Mouse (Mus musculus) testis, adult 2 months (tissue): ENCODE measurements around the gene Ankfn1. TPM values are rescaled to one million over a fixed set of nuclear protein-coding genes. Genes with fewer than 3 reads are reported as not detected.

Source experiments
- H3K27ac ChIP-seq: fragments of 200-500 bp; 2 replicates; pipeline ENCODE4 v1.5.1; 2012; ENCODE audit warnings: low read depth, low read length; ENCODE audit not compliant: control insufficient read depth, insufficient read depth
- H3K27me3 ChIP-seq: fragments of 200-500 bp; 2 replicates; pipeline ENCODE4 v1.6.1; 2012; ENCODE audit warnings: mild to moderate bottlenecking, low read length, moderate library complexity; ENCODE audit not compliant: control insufficient read depth, insufficient read depth
- H3K36me3 ChIP-seq: fragments of 200-500 bp; 2 replicates; pipeline ENCODE4 v1.6.1; 2012; ENCODE audit warnings: mild to moderate bottlenecking, low read length; ENCODE audit not compliant: control insufficient read depth, insufficient read depth
- H3K4me1 ChIP-seq: fragments of 200-500 bp; 2 replicates; pipeline ENCODE4 v1.6.1; 2012; ENCODE audit warnings: low read length; ENCODE audit not compliant: control insufficient read depth, insufficient read depth
- H3K4me3 ChIP-seq: fragments of 200-500 bp; 2 replicates; pipeline ENCODE4 v1.5.1; 2012; ENCODE audit warnings: low read depth, mild to moderate bottlenecking, low read length, moderate library complexity, mixed read lengths; ENCODE audit not compliant: control insufficient read depth
- CTCF ChIP-seq: fragments of 200-500 bp; IDR thresholded peaks from 2 replicates; pipeline ENCODE4 v1.5.1; 2012; ENCODE audit warnings: low read depth, mild to moderate bottlenecking, inconsistent platforms, low read length, moderate library complexity; ENCODE audit not compliant: control insufficient read depth, insufficient read depth, insufficient replicate concordance
- POLR2A ChIP-seq: fragments of 200-500 bp; IDR thresholded peaks from 2 replicates; pipeline ENCODE4 v1.6.1; 2012; ENCODE audit warnings: low read depth, mild to moderate bottlenecking, inconsistent platforms, low read length, moderate library complexity; ENCODE audit not compliant: control insufficient read depth
- polyA plus RNA-seq: library from polyadenylated mRNA; depleted of rRNA; stranded (reverse); fragments of >200 nt; gene quantifications from 2 replicates; pipeline ENCODE4 v1.2.3, GENCODE M21; 2012

Ankfn1 gene
- polyA plus RNA-seq, 1 experiment: 6.6 TPM

- no peak for TF ChIP-seq POLR2A
- no peak for TF ChIP-seq CTCF
- no peaks in the 10 kb centered on the region for H3K36me3 ChIP-seq
- H3K4me3 ChIP-seq: no peak overlapping the region
- H3K4me1 ChIP-seq: no peaks in the 10 kb centered on the region
- H3K27ac ChIP-seq: no peak overlapping the region
- H3K27me3 ChIP-seq: no peaks in the 10 kb centered on the region
These were observed 150.2 kb downstream of the Ankfn1 start for GRCm38 (mm10) chr11:89627232-89627631.

GRCm38 (mm10) chr11:89623698-89624445, 153.6 kb downstream of the Ankfn1 start:
- TF ChIP-seq CTCF: no peak
- TF ChIP-seq POLR2A: no peak
- Histone ChIP-seq H3K36me3 (no peaks in the 10 kb centered on the region), H3K27me3 (no peaks in the 10 kb centered on the region), H3K27ac (no peak overlapping the region), H3K4me3 (no peak overlapping the region), H3K4me1 (no peaks in the 10 kb centered on the region)

- no peak for TF ChIP-seq CTCF
- TF ChIP-seq POLR2A: no peak
- H3K4me3 ChIP-seq: no peak overlapping the region
- no peak overlapping the region for H3K27ac ChIP-seq
- H3K36me3 ChIP-seq: no peaks in the 10 kb centered on the region
- H3K27me3 ChIP-seq: no peaks in the 10 kb centered on the region
- no peaks in the 10 kb centered on the region for H3K4me1 ChIP-seq
These were observed 157.5 kb downstream of the Ankfn1 start for GRCm38 (mm10) chr11:89619955-89620354.

GRCm38 (mm10) chr11:89615806-89616205, 161.6 kb downstream of the Ankfn1 start:
- Histone ChIP-seq H3K27me3 (no peaks in the 10 kb centered on the region), H3K27ac (no peak overlapping the region), H3K36me3 (no peaks in the 10 kb centered on the region), H3K4me1 (no peaks in the 10 kb centered on the region), H3K4me3 (no peak overlapping the region)
- TF ChIP-seq CTCF (no peak), POLR2A (no peak)

GRCm38 (mm10) chr11:89611596-89611995, 165.9 kb downstream of the Ankfn1 start:
- no peak overlapping the region for H3K27ac ChIP-seq
- H3K36me3 ChIP-seq: no peaks in the 10 kb centered on the region
- TF ChIP-seq CTCF (no peak), POLR2A (no peak)
- peak overlapping the region; percentile 83 for H3K4me3 ChIP-seq
- H3K4me1 ChIP-seq: no peaks in the 10 kb centered on the region
- no peaks in the 10 kb centered on the region for H3K27me3 ChIP-seq

GRCm38 (mm10) chr11:89608071-89608470, 169.4 kb downstream of the Ankfn1 start:
- TF ChIP-seq POLR2A (no peak), CTCF (no peak)
- no peak overlapping the region for H3K4me3 ChIP-seq
- no peak overlapping the region for H3K27ac ChIP-seq
- no peaks in the 10 kb centered on the region for H3K36me3 ChIP-seq
- H3K4me1 ChIP-seq: no peaks in the 10 kb centered on the region
- no peaks in the 10 kb centered on the region for H3K27me3 ChIP-seq

GRCm38 (mm10) chr11:89607270-89607669, 170.2 kb downstream of the Ankfn1 start:
- H3K27me3 ChIP-seq: no peaks in the 10 kb centered on the region
- no peak overlapping the region for H3K27ac ChIP-seq
- TF ChIP-seq CTCF: no peak
- no peak for TF ChIP-seq POLR2A
- no peak overlapping the region for H3K4me3 ChIP-seq
- H3K36me3 ChIP-seq: no peaks in the 10 kb centered on the region
- H3K4me1 ChIP-seq: no peaks in the 10 kb centered on the region
